Mouse (Mus musculus) cerebellum, adult 2 months (tissue): ENCODE data around the gene Eef1akmt3.

Experiments used
- CTCF ChIP-seq: fragments of 200-500 bp; IDR thresholded peaks from 2 replicates; pipeline ENCODE4 v1.5.1; 2011; ENCODE audit warnings: low read depth, mild to moderate bottlenecking, control low read depth, low read length, moderate library complexity, borderline replicate concordance; ENCODE audit not compliant: insufficient read depth
- POLR2A ChIP-seq: fragments of 200-500 bp; IDR thresholded peaks from 2 replicates; pipeline ENCODE4 v1.6.1; 2011; ENCODE audit warnings: low read length, control low read depth, borderline replicate concordance; ENCODE audit not compliant: insufficient read depth

- TF ChIP-seq CTCF (no peak), POLR2A (no peak)
Measured at GRCm38 (mm10) chr10:127003806-127004205, 37.5 kb downstream of the Eef1akmt3 start.
